Mouse (Mus musculus) liver, embryonic 11.5 days (tissue): Measurements from ENCODE around the gene Nup37. TPM values are rescaled to one million over a fixed set of nuclear protein-coding genes. Genes with fewer than 3 reads are reported as not detected.

Experiments used
- ATAC-seq: fragments of 200-750 bp; cut with Nextera tagmentation; replicated peaks from 2 replicates; pipeline ENCODE4 v1.8.0; 2017; ENCODE audit warnings: moderate number of reproducible peaks, mild to moderate bottlenecking, moderate TSS enrichment, moderate library complexity; ENCODE audit not compliant: low FRiP score
- DNase-seq: peaks from one replicate; pipeline ENCODE4 v3.0.0-alpha.2; 2017; ENCODE audit warnings: low spot score
- H3K27ac ChIP-seq: fragments of 300-500 bp; sonication (generic); 2 replicates; pipeline ENCODE4 v1.5.1; 2014; ENCODE audit warnings: mild to moderate bottlenecking, low read depth, low read length, control low read depth
- H3K27me3 ChIP-seq: fragments of 300-500 bp; sonication (generic); replicated peaks from 2 replicates; pipeline ENCODE4 v1.6.1; 2014; ENCODE audit warnings: low read length, mixed read lengths; ENCODE audit not compliant: control insufficient read depth, insufficient read depth
- H3K36me3 ChIP-seq: fragments of 300-500 bp; sonication (generic); 2 replicates; pipeline ENCODE4 v1.6.1; 2014; ENCODE audit warnings: mild to moderate bottlenecking, low read length, moderate library complexity, mixed read lengths; ENCODE audit not compliant: control insufficient read depth, insufficient read depth
- H3K4me1 ChIP-seq: fragments of 300-500 bp; sonication (generic); replicated peaks from 2 replicates; pipeline ENCODE4 v1.6.1; 2014; ENCODE audit warnings: low read length, mixed read lengths; ENCODE audit not compliant: control insufficient read depth, insufficient read depth
- H3K4me2 ChIP-seq: fragments of 300-500 bp; sonication (generic); 2 replicates; pipeline ENCODE4 v1.6.1; 2014; ENCODE audit warnings: mild to moderate bottlenecking, control low read depth, moderate library complexity
- H3K4me3 ChIP-seq: fragments of 300-500 bp; sonication (generic); 2 replicates; pipeline ENCODE4 v1.5.1; 2014; ENCODE audit warnings: low read depth, low read length, control low read depth
- H3K9ac ChIP-seq: fragments of 300-500 bp; sonication (generic); 2 replicates; pipeline ENCODE4 v1.6.1; 2014; ENCODE audit warnings: low read depth, low read length, control low read depth
- H3K9me3 ChIP-seq: fragments of 300-500 bp; sonication (generic); 2 replicates; pipeline ENCODE4 v1.6.1; 2016; ENCODE audit warnings: low read length, inconsistent platforms, mixed read lengths; ENCODE audit not compliant: control insufficient read depth
- WGBS: fragments of 180-500 bp; shearing (Covaris S2); extraction: QIAGEN DNeasy Blood & Tissue Kit; methylation state at CpG from one replicate; pipeline ENCODE4 v1.1.7; 2014; 5-methylcytosine and 5-hydroxymethylcytosine counted together
- polyA plus RNA-seq: library from polyadenylated mRNA; unstranded; fragments of >200 nt; fragmentation: Nextera tagmentation; extraction: Ambion mirVana; gene quantifications from 2 replicates; pipeline ENCODE4 v1.2.1, GENCODE M21; 2014

The Nup37 gene
- polyA plus RNA-seq, 1 experiment from 2014 or later, result 95.6 TPM

- Histone ChIP-seq H3K27ac (no peak overlapping the region), H3K9ac (no peak overlapping the region), H3K4me1 (no peaks in the 10 kb centered on the region), H3K4me3 (no peak overlapping the region), H3K27me3 (no peaks in the 10 kb centered on the region), H3K36me3 (peaks cover 17% of the 10 kb centered on the region; the same call in 1 of the 2 replicates), H3K9me3 (no peaks in the 10 kb centered on the region; the same call in 1 of the 2 replicates), H3K4me2 (no peak overlapping the region)
- DNase-seq, result no peak
- ATAC-seq, result no peak
- 94% methylated on average over 5 of the region's 5 CpGs for WGBS
Measured at GRCm38 (mm10) chr10:88162676-88163075, 15.9 kb downstream of the Nup37 start.

GRCm38 (mm10) chr10:88166158-88166557 lies 19.4 kb downstream of the Nup37 start:
- Histone ChIP-seq H3K9ac (no peak overlapping the region), H3K27me3 (no peaks in the 10 kb centered on the region), H3K4me2 (no peak overlapping the region), H3K27ac (no peak overlapping the region), H3K4me3 (no peak overlapping the region), H3K4me1 (no peaks in the 10 kb centered on the region), H3K9me3 (no peaks in the 10 kb centered on the region; the same call in 1 of the 2 replicates), H3K36me3 (peaks cover 12% of the 10 kb centered on the region; the same call in 1 of the 2 replicates)
- DNase-seq, result no peak
- no peak for ATAC-seq
- 95% methylated on average over 3 of the region's 3 CpGs for WGBS

- ATAC-seq, result no peak
- Histone ChIP-seq H3K27ac (no peak overlapping the region), H3K4me3 (no peak overlapping the region), H3K36me3 (peaks cover 9% of the 10 kb centered on the region; the same call in 1 of the 2 replicates), H3K4me1 (no peaks in the 10 kb centered on the region), H3K4me2 (no peak overlapping the region), H3K9ac (no peak overlapping the region), H3K27me3 (no peaks in the 10 kb centered on the region), H3K9me3 (no peaks in the 10 kb centered on the region; the same call in 1 of the 2 replicates)
- DNase-seq, result no peak
- WGBS, result 86% methylated on average over 7 of the region's 7 CpGs
Measured at GRCm38 (mm10) chr10:88167438-88168077, 20.8 kb downstream of the Nup37 start.

- H3K4me3 ChIP-seq, result peak overlapping the region; percentile 74
- whole genome bisulfite sequencing, result 12% methylated on average over 4 of the region's 4 CpGs
- H3K27me3 ChIP-seq, result no peaks in the 10 kb centered on the region
- no peaks in the 10 kb centered on the region for H3K9me3 ChIP-seq
- peak; percentile 33; the same call in 1 of the 2 replicates for ATAC-seq
- no peak overlapping the region for H3K27ac ChIP-seq
- H3K36me3 ChIP-seq, result no peaks in the 10 kb centered on the region; the same call in 1 of the 2 replicates
- no peak overlapping the region; the same call in 1 of the 2 replicates for H3K9ac ChIP-seq
- DNase-seq, result no peak
- peak overlapping the region; percentile 76 for H3K4me2 ChIP-seq
- H3K4me1 ChIP-seq, result 0 out of 2 replicates have a peak, but pooled peaks cover 2% of the 10 kb centered on the region
Measured at GRCm38 (mm10) chr10:88200541-88200940, 53.7 kb downstream of the Nup37 start.

DNA sequence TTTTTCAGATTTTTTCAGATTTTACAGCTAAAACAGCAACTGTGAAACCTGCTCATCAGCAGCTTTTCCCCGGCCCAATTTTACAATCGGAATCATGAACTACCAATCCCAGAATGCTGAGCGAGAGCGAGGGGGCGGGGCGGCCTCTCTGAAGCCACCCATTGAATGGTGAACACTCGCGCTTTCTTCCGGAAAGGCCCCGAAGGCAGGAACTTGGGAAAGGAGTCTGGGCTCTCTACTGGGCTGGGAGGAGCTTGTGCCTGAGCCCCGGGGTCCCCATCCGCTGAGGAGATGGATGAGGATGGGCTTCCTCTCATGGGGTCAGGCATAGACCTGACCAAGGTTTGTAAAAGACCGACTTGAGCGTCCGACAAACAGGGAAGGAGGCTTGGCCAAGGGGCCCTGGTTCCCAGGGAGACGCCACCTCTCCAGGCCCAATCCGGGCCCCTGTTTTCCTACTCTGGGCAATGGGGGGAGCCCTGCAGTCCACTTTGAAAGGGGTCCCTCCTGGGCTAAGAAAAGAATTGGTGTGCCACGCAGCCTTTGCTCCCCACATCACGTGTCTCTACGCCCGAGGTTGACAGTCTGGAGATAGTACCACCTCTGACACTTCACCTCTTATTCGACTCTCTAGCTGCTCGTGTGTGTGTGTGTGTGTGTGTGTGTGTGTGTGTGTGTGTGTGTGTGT lies 54.3 kb downstream of the Nup37 start, which contains the start of gene Washc3:
Gene Washc3, plus strand, starts transcription at position 143 of the 688 bp plus-strand sequence.
- Histone ChIP-seq H3K4me1 (0 out of 2 replicates have a peak, but pooled peaks cover 2% of the 10 kb centered on the region), H3K27me3 (no peaks in the 10 kb centered on the region), H3K27ac (peak within 1 kb of the TSS; percentile 28), H3K9me3 (no peaks in the 10 kb centered on the region), H3K9ac (peak within 1 kb of the TSS; percentile 77), H3K36me3 (no peaks in the 10 kb centered on the region; the same call in 1 of the 2 replicates), H3K4me3 (peak within 1 kb of the TSS; percentile 74), H3K4me2 (peak within 1 kb of the TSS; percentile 76)
- ATAC-seq (peak; percentile 98), DNase-seq (peak; percentile 87)
- WGBS, result 2% methylated on average over 23 of the region's 23 CpGs

DNA sequence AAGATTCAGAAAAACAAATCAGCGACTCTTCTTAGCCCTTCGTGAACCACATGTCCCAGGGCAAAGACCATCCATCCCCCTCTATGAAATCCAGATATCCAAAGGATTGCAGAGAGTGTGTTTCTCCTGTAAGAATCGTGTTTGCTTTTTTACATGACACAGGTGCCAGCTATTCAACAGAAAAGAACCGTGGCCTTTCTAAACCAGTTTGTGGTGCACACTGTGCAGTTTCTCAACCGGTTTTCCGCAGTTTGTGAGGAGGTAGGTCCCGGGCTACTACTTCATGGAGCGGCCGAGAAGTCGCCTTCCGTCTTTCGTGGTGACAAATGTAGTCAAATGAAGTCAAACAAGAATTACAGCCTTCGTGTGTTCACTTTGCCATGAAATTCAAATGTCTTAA lies 54.9 kb downstream of the Nup37 start:
- H3K9me3 ChIP-seq, result no peaks in the 10 kb centered on the region
- 0 out of 2 replicates have a peak, but pooled peaks cover 2% of the 10 kb centered on the region for H3K4me1 ChIP-seq
- peak overlapping the region; percentile 28; the same call in 1 of the 2 replicates for H3K27ac ChIP-seq
- 71% methylated on average over 13 of the region's 13 CpGs for WGBS
- H3K27me3 ChIP-seq, result no peaks in the 10 kb centered on the region
- H3K4me2 ChIP-seq, result peak overlapping the region; percentile 76
- ATAC-seq (no peak), DNase-seq (no peak)
- H3K4me3 ChIP-seq, result peak overlapping the region; percentile 74
- no peaks in the 10 kb centered on the region; the same call in 1 of the 2 replicates for H3K36me3 ChIP-seq
- H3K9ac ChIP-seq, result peak overlapping the region; percentile 77

DNA sequence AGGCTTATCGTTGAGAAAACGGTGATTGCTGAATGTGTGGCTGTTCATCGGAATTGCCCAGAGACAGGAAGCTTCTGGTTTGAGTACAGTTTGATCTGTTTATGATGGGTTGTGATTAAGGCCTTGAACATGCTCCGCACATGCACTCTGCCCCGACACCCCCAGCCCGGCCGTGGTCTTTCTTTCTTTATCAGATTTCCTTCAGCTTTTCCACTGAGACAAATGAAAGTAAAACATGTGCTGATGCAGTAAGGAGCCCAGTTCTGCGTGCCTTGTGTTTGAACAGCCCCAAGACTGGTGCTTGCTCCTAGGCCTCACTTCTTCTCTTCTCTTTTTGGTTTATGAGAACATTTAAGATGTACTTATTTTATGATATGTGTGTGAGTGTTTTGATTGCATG lies 55.8 kb downstream of the Nup37 start:
- Histone ChIP-seq H3K4me3 (no peak overlapping the region), H3K36me3 (no peaks in the 10 kb centered on the region; the same call in 1 of the 2 replicates), H3K9me3 (no peaks in the 10 kb centered on the region), H3K27me3 (no peaks in the 10 kb centered on the region), H3K4me2 (0 out of 2 replicates have a peak overlapping the region, but pooled peaks have one; percentile 6), H3K9ac (no peak overlapping the region), H3K27ac (no peak overlapping the region), H3K4me1 (0 out of 2 replicates have a peak, but pooled peaks cover 2% of the 10 kb centered on the region)
- DNase-seq, result no peak
- 62% methylated on average over 8 of the region's 8 CpGs for WGBS
- no peak for ATAC-seq

GRCm38 (mm10) chr10:88203236-88203635 lies 56.4 kb downstream of the Nup37 start:
- Histone ChIP-seq H3K27ac (no peak overlapping the region), H3K4me1 (0 out of 2 replicates have a peak, but pooled peaks cover 2% of the 10 kb centered on the region), H3K9me3 (no peaks in the 10 kb centered on the region), H3K9ac (no peak overlapping the region), H3K4me3 (no peak overlapping the region), H3K4me2 (no peak overlapping the region), H3K27me3 (no peaks in the 10 kb centered on the region), H3K36me3 (no peaks in the 10 kb centered on the region; the same call in 1 of the 2 replicates)
- DNase-seq, result no peak
- WGBS, result 88% methylated on average over 6 of the region's 6 CpGs
- ATAC-seq, result no peak
